Mouse (Mus musculus) spleen, adult 12 weeks (tissue): ENCODE data around the gene St7.

Source experiments
- DNase-seq: peaks from one replicate; pipeline ENCODE4 v3.0.0; 2022; ENCODE audit warnings: low spot score

The St7 gene

DNA sequence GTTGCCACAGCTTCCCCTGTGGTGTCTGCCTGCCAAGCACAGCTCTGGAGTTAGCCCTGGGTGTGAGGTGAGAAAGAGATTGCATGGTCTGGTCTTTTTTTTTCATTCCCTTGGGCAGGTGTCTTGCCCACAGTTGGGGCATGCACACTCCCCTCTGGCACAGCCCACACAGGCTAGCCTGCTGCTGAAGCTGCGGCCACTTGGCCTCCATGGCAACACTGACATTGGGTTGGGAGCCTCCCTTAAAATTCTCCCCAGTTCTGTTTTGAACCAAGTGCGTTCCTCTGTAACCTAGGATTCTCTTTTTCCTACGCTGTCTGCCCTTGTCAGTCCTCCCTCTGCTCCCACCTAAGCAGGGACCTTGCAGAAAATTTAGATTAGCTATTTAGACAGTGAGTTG lies 213.0 kb downstream of the St7 start:
- no peak for DNase-seq

DNA sequence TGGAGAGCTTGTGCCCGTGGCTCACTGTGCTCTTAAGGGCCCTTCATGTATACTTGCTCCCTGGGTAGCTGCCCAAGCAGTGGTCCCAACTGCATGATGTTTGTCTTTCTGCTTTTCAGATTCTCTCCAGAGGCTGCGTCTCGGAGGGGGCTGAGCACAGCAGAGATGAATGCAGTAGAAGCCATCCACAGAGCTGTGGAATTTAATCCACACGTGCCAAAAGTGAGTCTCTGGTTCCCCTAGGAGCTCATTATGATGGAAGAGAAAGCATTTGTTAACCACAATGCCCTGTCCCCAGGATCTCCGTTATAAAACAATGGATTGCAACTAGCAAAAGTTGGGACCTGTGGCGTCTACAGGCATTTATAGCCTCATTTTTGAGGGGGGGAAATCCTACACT lies 213.6 kb downstream of the St7 start:
- DNase-seq: no peak

DNA sequence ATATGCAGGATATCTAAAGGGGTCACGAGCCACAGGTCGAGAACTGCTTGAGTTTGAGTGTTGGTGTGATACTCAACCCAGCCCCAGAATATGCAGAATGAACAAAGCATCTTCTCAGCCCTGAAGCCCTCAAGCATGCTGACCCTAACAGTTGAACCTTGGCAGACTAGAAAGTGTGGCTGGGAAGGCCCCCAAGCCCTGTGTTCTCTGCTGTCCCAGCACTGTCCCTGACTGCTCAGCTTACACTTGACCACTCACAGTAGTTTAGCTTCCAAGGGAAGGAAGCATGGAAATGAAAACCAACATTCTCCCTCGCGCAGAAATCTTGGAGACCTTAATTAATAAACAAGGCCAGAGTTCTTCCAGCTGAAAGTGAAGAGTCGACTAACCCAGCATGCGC lies 219.6 kb downstream of the St7 start:
- DNase-seq: no peak

DNA sequence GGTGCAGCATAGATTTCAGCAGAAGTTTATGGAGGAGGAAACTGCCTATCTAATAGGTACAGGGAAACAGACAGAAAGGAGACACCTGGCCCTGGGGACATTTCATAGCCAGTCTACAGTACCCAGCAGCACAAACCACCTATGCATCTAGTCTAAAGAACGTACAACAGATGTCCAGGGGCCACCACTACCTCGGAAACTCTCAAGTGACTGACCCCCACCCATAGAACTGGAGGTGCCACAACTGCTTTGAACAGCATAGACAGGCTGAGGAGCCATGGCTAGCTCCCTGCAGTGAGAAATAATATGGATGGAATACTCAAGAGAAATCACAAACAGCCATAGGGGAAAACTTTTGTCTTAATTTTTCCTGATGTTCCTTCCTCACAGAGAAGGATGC lies 220.1 kb downstream of the St7 start:
- no peak for DNase-seq

DNA sequence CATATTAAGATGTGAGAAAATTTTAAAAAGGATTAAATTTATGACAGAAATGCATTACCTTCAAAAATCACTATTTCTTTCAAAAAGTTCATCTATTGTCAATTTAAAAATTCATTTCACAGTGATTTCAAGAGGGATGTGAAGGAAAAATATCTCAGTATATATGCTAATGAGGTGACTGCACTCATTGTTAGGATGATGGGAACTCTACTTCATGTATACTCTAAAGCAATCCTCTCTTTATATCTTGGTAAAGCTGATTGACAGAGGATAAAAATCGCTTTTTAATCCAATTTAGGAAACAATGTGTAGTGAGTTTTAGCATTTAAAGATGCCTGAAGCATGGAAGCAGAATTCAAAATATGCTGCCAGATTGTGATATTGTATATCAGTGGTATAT lies 220.6 kb downstream of the St7 start:
- no peak for DNase-seq

DNA sequence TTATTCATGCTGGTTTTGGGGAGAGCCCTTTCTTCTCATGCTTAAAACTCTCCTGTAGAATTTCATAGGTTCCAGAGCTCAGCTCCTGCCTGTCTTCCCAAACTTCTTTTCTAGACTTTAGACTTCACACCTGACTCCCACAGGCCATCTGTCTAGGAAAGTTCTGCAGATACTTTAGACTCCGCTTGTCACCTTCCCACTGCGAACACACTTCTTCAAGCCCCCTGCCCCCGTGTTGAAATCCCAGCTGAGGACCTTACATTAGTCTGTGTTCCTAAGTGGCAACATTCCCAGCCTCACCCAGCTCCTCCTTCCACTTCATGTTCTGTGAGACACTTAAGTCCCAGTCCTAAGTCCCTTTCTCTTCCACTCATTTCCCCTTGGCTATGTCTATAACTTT lies 221.6 kb downstream of the St7 start:
- DNase-seq: no peak

DNA sequence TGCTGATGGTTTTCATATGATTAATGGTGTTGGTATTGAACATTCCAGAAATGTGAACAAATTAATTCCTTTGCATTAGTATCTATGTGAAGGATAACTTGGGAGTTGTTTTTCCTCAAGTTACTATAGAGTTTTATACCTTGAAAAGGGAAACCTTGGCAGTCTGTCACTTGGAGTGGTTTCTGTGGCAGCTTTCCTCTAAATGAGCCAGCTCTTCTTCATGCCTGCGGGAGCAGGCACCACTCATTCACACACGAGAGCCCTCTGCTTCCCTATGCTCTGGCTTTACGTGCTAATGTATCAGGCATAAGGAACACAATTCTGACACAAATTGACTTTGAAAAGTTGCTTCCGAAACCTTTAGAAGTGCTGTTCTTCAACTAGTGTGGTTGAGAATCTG lies 224.5 kb downstream of the St7 start:
- DNase-seq: no peak

DNA sequence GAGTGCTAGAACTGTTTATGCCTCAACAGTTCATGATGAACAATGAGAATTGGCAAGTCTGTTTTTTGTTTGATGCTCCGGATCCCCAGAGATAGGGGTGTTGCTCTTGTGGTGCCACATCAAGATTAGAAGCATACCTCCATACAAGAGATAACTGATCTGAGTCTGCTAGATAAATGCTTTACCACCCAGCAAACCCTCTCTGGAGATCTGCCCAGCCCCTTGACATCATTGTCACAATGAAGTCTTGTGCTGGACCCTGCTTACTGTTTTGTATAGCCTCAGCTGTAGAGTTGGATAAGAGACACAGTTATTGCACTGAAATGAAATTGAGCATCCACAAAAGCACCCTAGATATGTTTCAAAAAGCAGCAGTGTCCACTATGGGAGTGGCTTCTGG lies 229.4 kb downstream of the St7 start:
- DNase-seq: no peak

DNA sequence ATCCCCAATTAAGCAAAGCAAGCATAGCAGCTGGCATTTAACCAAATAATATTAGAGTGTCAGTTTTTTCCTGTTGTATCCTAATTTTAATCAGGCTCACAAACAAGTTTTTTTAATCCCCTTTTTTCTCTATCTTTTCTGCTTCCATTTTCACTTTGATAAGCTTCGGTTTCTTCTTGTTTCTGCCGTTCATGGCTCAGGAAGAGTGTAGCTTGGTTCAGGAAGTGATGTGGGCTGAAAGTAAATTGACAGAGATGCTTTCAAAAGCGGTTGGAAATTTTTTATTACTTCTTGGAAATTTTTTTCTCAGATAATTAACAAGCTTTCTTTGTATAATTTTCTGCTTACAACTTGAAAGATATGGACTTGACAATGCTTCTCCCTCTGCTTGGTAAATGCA lies 230.2 kb downstream of the St7 start:
- no peak for DNase-seq

DNA sequence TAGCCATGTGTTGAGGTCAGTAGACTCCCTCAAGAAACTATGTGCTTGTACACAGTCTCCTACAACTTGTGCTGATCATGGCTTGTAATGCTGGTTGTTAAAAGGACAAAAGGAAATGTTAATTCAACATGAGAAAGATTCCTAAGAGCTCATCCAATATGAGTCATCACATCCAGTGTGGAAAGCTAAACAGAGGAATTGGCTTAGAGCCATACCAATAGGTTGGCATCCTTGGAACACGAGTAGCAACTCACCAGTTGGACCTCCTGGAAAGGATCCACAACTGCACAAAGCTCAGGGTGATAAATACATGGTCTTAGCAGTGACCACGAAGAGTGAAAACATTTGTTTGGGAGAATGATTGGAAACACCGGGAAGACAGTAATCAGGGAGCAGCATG lies 230.6 kb downstream of the St7 start:
- DNase-seq: no peak

DNA sequence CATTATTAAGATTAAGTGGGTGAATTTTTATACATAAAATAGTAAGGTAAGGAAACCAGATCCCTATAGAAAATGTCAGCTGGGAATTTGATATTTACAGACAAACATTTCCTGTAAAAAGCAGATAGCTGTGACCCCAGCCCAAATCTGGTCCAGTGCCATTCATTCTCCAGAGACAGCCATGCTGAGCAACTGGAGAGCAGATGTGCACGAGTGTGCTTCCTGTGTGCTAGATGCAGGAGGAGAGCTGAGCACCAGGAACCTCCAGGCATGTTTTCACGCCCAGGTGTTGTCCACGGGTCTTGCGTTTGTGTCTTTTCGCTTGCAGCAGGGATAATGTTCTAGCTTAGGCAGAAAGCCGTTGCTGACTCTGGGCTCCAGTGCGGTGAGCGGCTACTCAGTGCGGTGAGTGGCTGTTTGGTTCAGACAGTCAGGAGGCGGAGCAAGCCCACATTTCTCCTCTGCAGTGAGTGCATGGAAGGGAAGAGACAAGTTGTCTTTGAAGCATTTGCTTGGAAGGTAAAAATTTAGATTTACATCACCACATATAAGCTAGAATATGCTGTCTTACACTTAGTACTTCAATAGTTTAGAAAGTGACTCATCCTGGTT lies 231.3 kb downstream of the St7 start:
- no peak for DNase-seq

DNA sequence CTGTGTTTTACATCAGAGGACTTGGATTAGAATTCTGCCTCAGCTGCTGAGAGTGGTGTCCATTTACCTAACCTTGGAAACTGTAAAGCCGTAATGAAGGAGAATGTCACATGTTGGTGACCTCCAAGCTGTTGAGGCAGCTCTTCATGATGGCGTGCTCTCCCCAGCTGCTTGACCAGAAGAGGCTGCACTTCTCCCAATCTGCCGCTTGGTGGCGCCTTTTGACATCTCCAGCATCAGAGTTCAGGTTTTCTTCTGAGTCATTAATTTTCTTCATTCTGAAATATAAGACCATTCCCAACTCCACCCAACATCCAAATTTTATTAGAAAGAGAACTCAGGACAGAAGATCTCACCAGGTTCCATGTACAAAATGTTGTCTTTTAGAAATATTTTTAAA lies 232.5 kb downstream of the St7 start:
- DNase-seq: no peak

DNA sequence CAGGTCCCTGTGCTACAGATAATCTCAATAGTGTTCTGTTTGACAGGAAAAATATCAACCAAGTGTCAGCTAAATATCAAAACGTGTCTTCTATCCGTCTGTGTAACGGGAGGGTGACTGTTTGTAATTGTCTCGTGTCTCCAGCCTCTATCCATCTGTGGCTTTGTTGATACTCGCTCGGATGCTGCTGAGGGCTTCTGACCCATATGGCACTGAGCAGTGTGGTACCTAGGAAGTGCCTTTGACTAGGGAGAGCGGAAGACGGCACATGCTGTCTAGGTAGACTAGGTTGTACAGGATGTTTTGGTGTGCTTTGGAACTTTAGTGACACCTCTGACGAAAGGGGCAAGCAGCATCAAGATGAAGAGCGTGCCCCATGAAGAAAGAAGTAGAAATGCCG lies 235.0 kb downstream of the St7 start:
- no peak for DNase-seq

DNA sequence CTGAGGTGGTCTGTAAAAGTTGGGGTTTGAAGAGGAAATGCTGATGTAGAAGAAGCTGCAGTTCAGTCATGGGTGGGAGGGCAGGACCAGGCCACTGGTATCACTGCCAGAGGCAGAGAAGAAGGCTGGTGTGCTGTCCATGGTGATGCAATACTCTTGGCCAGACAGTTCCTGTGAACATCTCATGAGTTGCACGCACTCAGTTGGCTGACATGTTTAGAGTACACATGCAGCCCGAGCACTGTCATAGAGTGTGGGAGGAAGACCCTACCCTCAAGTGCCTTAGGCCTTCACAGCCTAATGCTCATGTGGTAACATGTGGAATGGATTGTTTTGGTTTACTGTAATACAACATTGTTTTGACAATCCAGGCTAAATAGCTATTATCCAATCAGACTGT lies 238.5 kb downstream of the St7 start:
- DNase-seq: no peak

DNA sequence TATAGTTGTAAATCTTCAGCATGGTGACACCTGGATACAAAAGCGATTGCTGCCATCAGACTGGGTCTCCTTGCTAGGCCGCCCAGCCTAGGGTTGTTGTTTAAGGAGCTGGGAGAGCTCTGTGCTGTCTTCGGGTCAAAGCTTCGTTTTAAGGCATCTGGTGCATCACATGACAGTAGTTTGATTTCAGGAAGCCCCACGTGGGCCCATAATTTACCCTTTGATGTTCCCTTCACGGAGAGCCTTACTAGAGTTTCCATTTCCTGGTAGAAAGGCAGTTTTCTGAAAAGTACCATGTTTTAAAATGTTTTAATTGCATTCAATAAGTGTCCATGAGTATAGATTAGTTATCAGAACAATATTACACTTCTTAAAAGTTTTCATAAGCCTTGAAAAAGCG lies 239.1 kb downstream of the St7 start:
- no peak for DNase-seq

DNA sequence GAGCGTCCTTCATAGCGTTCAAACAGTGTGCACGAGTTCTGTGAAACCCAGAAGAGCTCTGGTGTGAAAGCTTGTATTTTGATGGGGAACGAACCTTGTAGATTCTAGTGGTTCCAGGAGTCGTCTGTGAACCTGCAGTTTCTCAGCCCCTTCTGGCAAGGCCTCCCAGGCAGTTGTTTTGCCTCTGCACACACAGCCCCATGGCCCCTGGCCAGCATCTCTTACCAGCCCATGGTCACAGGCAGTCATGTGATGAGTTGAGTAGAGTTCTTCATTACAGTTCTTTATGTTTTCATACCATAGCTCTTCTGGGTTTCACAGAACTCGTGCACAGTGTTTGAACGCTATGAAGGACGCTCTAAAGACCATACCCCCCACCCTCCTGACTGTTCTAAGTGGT lies 240.1 kb downstream of the St7 start:
- DNase-seq: no peak

DNA sequence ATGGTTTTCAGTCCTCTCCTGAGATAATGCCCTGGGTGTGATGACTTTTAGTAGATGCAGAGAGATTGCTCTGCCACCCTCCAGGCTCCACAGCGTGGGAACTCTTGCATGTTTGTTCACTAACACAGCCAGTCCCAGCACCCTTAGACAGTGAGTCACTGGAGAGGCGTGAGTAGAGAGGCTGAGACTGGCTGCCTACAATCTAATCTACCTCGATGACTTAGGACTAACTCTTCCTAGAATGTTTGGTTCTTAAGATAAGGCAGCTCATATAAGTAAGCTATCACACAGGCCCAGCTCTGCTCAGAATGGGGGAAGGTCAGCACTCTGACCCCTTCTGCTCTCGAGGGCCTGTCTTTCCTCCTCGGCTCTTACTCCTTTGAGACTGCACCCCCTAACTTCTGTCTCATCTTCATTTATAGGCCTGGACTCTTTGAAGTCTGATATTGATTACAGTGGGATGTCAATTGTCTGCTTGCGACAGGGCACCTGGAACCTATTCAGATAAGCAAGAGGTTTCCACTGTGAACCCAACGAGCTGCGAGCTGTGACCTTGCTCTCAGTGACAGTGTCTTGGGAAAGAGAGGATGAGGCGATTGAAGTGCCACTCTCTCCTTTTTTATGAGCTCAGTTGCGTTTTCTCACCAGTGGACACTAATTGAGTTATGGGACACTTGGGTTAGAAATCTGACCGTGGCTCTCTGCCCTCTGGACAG lies 246.1 kb downstream of the St7 start:
- DNase-seq: no peak

DNA sequence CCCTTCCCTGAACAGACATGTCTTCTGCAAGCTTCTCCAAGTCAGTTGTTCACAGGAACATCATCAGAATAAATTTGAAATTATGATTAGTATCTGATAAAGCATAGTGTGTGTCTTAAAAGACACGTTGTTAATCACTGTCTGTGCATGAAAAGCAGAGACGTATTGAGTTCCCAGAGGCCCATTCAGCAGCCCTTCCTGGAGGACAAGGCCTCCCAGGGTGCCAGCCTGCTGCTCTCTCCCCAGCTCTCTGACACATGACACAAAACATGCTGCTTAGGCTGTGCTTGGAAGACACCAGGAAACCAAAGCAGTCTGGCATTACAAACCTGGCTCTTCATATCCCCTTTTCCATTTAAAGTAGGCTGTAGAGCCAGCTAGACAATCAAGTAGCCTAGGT lies 249.2 kb downstream of the St7 start:
- DNase-seq: no peak

DNA sequence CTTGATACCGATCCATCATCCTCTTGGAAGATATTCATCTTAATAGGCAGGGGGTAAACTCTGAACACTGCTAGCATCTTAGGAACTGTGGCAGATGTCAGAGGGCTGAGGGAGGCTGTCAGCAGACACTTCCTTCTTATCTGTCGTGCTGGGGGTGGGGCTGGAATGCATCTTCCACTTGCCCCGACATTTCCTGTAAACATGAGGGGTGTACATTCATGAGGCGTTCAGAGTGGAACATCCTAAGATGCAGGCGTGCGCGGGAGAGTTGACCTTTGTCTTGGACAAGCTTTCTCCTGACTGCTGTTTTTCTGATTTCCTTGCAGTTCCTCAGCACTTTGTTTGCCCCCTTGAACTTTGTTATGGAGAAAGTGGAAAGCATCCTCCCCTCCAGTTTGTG lies 249.6 kb downstream of the St7 start:
- no peak for DNase-seq

DNA sequence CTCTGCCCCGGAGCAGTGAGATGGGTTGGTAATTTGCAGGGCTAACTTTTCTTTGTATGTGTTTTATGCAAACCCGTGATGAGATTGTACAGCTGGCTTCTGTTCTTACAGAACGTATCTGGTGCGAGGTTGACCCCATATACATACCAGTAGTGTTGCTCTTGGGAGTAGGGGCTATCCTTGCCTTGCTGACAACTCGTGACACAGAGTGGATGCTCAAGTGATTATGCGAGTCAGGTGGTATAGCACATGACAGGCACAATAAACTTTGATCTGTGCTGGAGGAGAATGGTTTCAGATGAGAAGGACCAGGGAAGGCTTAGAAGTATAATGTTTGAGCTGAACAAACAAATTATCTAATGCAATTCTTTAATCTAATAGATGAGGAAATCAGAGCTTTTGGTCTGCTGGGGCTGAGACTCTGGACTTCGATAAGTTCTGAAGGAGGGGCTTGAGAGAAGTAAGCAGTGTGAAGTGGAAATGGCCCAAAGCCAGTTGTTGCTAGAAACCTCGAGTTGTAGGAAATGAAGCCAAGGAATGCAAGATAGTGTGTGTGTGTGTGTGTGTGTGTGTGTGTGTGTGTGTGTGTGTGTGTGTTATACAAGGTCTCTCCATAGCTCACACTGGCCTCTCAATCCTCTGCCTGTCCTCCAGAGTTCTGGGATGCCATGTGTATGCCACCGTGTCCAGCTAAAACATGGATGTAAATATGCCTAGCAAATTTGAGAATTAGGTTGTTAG lies 251.3 kb downstream of the St7 start:
- DNase-seq: no peak

DNA sequence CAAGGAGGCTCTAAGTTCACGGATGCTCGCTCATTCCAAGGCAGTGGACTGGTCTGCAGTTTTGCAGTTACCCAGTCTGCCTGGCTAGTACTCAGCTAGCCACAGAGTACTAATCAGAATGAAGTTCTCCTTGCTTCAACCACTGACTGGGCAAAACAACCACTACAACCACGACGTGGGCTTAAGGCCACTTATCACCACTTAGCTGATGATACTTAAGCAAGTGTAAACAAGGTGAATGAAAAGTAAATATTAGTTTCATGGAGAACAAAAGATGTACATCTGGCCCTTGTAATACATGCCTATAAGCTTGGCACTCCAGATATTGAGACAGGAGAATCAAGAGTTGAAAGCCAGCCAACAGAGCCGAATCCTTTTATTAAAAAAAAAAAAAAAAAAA lies 253.7 kb downstream of the St7 start:
- no peak for DNase-seq

DNA sequence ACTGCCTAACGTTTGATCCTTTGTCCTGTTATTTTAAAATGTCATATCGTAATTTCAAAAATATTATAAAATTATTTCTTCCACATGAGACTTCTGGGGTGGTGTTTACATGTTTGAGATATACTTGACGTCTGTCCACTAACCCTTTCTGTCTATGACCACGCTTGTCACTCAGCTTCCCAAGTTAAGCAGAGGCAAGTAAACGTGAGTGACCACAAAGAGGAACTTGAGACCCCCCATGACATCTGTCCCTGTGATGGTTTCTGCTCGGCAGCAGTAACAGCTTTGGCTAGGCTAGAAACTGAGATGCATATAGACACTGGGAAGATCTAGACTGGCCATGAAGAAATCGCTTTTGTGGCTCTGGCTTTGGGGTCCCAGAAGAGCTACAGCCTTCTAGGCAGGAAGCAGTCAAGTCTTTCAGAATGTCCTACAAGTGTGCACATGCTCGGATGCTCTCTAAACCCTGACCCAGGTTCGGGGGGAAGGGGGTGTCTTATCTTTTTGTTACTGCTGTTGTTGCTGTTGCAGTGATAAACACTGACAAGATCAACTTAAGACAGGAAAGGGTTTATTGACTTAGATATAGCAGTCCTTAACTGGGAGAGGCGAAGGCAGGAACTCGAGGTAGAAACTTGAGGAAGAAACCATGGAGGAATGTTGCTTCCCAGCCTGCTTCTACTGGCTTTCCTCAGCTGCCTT lies 254.5 kb downstream of the St7 start:
- no peak for DNase-seq

DNA sequence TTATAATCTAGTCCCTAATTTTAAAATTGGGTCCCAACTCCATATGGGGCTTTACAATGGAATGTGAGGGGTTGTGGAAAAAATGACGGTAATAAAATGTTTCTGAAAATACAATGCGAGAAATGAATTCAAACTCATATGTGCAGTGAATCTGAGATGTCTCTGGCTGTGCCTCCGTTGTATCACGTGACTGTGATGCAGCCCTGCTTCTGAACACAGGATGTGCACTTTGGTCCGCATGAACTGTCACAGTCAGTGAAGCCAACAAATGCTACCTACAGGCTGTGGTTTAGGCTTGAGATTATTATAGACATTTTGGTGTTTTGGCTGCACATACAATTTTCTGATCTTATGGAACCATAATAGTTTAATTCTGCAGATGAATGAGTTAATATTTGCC lies 256.4 kb downstream of the St7 start:
- no peak for DNase-seq
